Mouse (Mus musculus) testis, postnatal 10 days (tissue): ENCODE results near the gene Ifnl2.

ENCODE experiments used
- DNase-seq: peaks from one replicate; pipeline ENCODE4 v3.0.0; 2021; ENCODE audit warnings: low spot score

Gene Ifnl2

DNA sequence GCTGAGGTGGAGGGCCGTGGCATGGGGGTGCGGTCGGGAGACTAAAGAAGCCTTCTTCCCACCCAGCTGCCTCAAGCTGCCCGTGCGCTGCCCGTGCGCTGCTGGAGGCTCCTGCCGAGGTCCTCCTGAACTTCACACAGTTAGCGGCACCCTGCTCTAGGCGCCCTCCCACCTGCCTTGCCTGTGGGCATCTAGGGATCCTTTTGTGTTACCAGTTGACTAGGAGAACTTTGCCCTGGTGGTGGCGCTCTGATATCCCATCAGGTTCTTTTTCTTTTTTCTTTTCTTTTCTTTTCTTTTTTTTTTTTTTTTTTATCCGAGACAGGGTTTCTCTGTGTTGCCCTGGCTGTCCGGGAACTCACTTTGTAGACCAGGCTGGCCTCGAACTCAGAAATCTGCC lies 19.4 kb downstream of the Ifnl2 start:
- DNase-seq: no peak

GRCm38 (mm10) chr7:28490410-28490809 lies 19.8 kb downstream of the Ifnl2 start:
- DNase-seq: peak; percentile 59

DNA sequence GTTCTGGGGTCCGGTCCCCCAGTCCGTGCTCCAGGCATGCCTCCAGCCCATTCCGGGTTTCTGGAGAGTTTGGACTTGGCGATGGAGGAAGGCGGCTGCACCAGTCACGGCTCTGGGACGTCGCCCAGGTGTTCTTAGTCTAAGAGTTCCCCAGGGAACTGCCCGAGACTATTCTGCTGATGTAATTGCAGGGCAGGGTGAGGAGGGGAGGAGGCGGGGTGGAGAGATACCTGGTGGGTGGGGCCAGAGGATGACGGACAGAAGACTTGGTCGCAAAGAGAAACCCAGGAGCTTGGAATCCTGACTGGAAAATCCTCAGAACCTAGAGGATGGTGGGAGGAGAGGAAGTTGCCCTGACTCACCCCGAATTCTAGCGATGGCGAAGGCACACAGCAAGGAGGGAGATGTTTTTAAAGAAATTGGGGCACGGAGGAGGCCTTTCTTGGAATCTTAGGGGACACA lies 22.2 kb downstream of the Ifnl2 start:
- DNase-seq: no peak

- no peak for DNase-seq
Observed at GRCm38 (mm10) chr7:28484192-28484591, 26.1 kb downstream of the Ifnl2 start.

- DNase-seq: no peak
Observed at GRCm38 (mm10) chr7:28482854-28483253, 27.4 kb downstream of the Ifnl2 start.

DNA sequence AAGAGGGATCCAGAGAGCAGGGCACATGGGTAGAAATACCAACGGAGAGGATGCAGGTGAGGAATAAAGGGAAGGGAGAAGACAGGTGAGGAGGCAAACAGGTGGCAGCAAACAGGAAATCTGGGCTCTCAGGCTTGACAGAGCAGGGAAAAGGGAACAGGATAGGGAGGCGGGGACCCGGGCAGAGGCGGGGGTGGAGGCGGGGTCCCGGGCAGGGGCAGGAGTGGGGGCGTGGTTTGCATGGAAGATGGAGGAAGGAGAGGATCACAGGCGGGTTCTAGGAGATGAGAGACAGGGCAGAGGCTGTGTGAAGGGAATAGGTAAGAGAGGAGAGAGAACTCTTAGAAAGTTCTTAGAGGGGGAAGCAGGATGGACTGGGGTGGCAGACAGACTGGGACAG lies 31.4 kb downstream of the Ifnl2 start:
- peak; percentile 49 for DNase-seq

GRCm38 (mm10) chr7:28477363-28477762 lies 32.9 kb downstream of the Ifnl2 start:
- no peak for DNase-seq

DNA sequence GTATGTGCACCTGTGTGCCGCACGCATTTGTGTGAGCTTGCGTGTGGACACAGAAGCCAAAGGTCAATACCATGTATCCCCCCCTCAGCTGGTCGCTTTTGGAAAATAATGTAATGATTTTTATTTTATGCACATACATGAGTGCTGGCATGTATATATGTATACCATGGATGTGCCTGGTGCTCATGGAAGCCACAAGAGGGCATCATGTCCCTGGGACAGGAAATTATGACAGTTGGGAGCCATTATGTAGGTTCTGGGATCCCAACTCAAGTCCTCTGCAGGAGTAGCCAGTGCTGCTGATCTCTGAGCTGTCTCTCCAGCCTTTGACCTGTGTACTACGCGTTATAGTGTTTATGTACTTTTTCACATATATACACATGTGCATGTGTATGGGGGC lies 34.1 kb downstream of the Ifnl2 start:
- no peak for DNase-seq

- peak; percentile 75 for DNase-seq
Observed at GRCm38 (mm10) chr7:28467213-28467751, 43.0 kb downstream of the Ifnl2 start.

GRCm38 (mm10) chr7:28466721-28467212 lies 43.5 kb downstream of the Ifnl2 start:
- DNase-seq: no peak

- DNase-seq: peak; percentile 78
Observed at GRCm38 (mm10) chr7:28464416-28465212, 45.6 kb downstream of the Ifnl2 start.

- DNase-seq: no peak
Observed at GRCm38 (mm10) chr7:28462769-28463168, 47.5 kb downstream of the Ifnl2 start.

DNA sequence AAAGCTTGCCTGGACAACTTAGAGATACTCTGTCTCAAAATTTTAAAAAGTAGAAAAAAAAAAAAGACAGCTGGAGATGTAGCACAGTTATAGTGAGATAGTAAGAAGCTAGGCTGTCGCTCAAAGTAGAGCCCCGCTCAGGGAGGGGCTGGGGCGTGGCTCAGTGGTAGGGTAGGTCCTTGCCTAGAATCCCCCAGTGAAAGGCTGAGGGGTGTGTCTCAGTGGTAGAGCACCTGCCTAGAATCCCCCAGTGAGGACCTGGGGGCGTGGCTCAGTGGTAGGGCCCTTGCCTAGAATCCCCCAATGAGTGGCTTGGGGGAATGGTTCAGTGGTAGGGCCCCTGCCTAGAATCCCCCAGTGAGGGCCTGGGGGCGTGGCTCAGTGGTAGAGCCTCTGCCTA lies 49.9 kb downstream of the Ifnl2 start:
- no peak for DNase-seq
